Mouse (Mus musculus) ES-Bruce4 (cell line): ENCODE results near the gene Ang4.

ENCODE experiments used
- CTCF ChIP-seq: IDR thresholded peaks from one replicate; pipeline ENCODE4 v1.8.1; 2011; ENCODE audit warnings: low read depth, low read length
- EP300 ChIP-seq: IDR thresholded peaks from 2 replicates; pipeline ENCODE4 v1.6.1; 2011; ENCODE audit warnings: low read depth, low read length; ENCODE audit not compliant: insufficient read depth

DNA sequence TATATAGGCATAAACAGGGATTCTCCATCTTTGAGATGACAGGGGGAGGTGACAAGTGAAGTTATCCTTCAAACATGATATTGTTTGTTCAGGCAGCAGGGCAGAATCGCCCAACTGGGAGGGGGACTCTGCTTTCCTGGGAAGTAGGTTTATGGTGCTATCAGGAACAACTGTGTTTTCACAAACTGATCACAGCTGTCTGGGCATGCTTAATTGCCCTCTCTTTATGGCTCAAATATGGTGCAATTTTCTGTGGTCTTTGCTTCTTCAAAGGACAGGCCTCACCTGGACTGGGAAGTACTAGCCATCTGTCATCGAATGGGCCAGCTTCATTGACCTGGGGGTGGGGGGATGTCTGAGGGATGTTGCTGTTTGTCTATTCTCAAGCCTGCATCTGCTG lies 20.7 kb upstream of the Ang4 start:
- TF ChIP-seq CTCF, result no peak
- no peak for TF ChIP-seq EP300
